Mouse (Mus musculus) right cerebral cortex, adult 2 months (tissue): ENCODE results near the gene H2al1n.
"Not testable (repeated sequence)": the region's sequence is repeated elsewhere in the genome, so short reads cannot be mapped to it uniquely, and the experiment has no call there.

Experiments used
- DNase-seq, 2 experiments: peaks; one replicate each; pipeline ENCODE4 v3.0.0; 2021 to 2022; ENCODE audit warnings: low spot score in 2 of 2

H2al1n gene

DNA sequence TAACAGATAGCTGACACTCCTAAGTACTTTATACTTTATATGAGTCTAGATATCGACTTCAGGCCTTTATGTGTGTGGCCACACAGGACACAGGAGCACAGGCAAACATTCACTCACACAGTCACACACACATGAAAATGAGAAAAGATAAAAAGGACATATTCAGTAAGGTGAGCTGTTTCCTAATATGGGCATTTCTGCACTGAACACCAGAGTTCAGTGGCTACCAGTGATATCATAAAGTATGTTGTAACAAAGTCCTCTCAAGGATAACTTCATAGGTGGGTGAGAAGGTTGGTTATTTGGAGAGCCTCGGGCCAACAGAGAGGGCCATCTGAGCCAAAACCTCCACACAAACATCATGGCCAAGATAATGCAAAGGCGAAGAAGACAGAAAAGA is at the start of gene H2al1n:
H2al1n (plus strand) TSS at position 301 of the 400 bp plus-strand sequence.
- not testable (repeated sequence) for DNase-seq

DNA sequence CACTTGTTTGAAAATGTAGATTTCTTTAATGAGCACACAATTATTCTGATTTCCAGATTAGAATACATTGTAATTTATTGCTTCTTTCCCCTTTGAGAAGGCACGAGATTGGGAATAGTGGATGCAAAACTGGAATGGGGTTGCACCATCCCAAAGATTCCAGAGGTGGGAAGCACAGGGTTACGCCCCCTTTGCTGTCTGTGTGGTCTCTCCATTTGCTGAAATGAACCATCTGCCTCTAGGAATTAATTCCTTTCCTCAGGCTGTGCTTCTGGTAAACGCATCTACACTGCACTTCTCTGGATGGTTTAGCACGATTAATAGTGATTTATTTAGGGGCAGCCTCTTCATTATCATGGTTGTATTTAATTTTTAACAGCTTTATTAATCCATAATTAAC is 11.7 kb upstream of the H2al1n start:
- no peak for DNase-seq

DNA sequence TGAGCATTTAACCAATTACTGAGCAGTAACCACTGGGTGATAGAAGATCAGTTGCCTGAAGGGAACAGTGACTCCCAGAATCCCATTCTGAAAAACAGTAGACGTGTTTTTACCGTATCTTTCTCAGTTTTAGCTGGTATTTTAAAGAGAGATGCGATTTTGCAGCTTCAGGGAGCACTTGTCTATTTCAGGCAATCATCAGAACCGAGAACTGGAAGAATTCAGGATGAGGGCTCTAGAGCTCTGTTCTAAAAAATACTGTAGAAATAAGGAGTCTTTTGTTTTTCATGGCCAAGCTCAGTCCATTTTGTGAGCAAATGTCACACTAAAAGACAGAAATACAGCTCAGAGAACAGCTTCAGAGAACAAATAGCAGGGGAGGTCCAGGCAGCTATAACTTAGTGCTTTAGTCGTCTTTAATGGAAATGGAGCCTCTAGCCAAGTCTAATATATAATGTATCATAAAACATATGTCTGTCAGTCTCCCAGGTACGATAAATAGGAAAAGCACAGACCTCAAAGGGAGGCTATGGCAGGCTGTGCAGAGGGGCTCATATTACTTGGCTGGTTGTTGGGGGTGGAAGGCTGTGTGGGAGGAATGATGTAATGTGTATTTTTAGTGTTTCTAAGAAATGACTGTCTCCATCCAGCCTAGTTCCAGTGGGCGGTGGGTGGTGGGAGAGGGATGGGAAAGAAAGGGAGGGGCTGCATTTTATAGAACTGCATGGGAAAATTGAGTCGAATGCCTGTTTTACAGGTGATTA is 4.7 kb upstream of the H2al1n start:
- DNase-seq: peak; percentile 11 to 23

DNA sequence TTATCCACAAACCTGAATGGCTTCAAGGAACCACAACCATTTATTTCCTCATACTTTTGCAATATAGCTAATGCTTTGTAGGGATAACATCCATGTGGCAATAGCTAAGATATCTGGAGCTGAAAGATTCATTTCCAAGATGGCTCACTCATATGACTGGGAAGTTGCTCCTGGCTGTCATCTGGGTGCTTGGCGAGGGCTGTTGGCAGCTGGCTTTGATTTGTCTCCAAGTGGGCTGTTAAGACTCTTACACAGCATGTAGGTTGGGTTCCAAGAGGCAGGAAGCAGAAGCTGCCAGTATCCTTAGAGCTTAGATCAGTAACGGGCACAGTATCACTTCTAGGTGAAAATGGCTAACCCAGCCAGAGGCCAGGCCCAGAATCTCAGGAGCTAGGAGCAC is 18.3 kb downstream of the H2al1n start:
- no peak for DNase-seq

DNA sequence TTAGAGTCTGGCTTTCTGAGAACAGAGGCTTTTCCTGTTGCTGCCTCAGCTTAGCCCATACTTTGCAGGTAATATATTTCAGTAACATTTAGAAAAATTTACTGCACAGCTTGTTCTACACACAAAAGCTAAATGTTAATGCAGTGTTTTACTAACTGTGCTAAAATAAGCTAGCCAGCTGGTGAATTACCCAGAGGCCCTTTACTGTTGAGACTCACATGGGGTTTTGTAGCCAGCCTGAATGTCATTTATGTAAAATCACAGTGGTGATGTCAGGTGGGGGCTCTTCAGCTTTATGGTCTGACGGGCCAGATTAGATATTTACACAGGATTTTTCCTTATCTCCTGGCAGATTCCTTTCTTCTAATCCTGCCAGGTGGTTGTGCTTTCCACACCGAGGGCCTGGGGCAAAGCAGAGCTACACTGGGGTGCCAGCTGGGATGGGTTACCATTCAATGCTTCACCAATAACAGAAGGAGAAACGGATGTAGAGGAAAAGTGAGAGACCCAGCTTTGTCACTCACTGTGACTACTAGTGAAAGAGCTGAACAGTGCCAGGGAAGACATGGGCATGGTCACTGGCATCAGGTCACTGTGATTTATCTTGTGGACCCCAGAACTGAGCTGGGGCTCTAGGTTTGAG is 48.8 kb downstream of the H2al1n start:
- peak; percentile 4 to 7 for DNase-seq
